Mouse (Mus musculus) neutrophil, adult 5-6 weeks (primary cell): ENCODE results near the gene Akr1c13. TPM values are rescaled to one million over a fixed set of nuclear protein-coding genes. Genes with fewer than 3 reads are reported as not detected.
A peak's percentile ranks its signal among the peaks of the same experiment; 100 is the strongest.
"Not testable (repeated sequence)": the region's sequence is repeated elsewhere in the genome, so short reads cannot be mapped to it uniquely, and the experiment has no call there.

Experiments used
- ATAC-seq: fragments of 151-379, 151-347 bp; 2 replicates; pipeline ENCODE4 v1.8.0; 2017; ENCODE audit warnings: mild to moderate bottlenecking, moderate TSS enrichment; ENCODE audit not compliant: insufficient number of reproducible peaks, poor library complexity, low FRiP score, severe bottlenecking; ENCODE audit errors: extremely low read depth
- total RNA-seq: library from RNA; stranded (forward); fragments of 200-1000 nt; gene quantifications from 2 replicates; pipeline ENCODE4 v1.2.3, GENCODE M21; 2017

Gene Akr1c13
- total RNA-seq = 0.93 and 1.8 TPM in 2 replicates

GRCm38 (mm10) chr13:4190904-4191303 is at the start of gene Akr1c13:
TSS of gene Akr1c13 (plus strand) at chr13:4191150.
- ATAC-seq = peak; percentile 26; the same call in 1 of the 2 replicates

GRCm38 (mm10) chr13:4144261-4144660 is 46.7 kb upstream of the Akr1c13 start:
- ATAC-seq = no peak

GRCm38 (mm10) chr13:4150518-4150917 is 40.4 kb upstream of the Akr1c13 start, which contains the start of gene Akr1c18:
TSS of gene Akr1c18 (minus strand) at chr13:4150654.
- ATAC-seq = no peak

GRCm38 (mm10) chr13:4152908-4153307 is 38.0 kb upstream of the Akr1c13 start:
- ATAC-seq = no peak

GRCm38 (mm10) chr13:4153593-4153992 is 37.4 kb upstream of the Akr1c13 start:
- no peak for ATAC-seq

- ATAC-seq = no peak
Measured at GRCm38 (mm10) chr13:4155286-4155685, 35.7 kb upstream of the Akr1c13 start.

GRCm38 (mm10) chr13:4168006-4168405 is 22.9 kb upstream of the Akr1c13 start:
- ATAC-seq = no peak

GRCm38 (mm10) chr13:4172978-4173377 is 18.0 kb upstream of the Akr1c13 start:
- no peak for ATAC-seq

GRCm38 (mm10) chr13:4181321-4181720 is 9.6 kb upstream of the Akr1c13 start:
- ATAC-seq = not testable (repeated sequence)

GRCm38 (mm10) chr13:4183116-4183515 is 7.8 kb upstream of the Akr1c13 start:
- ATAC-seq = no peak

- ATAC-seq = not testable (repeated sequence)
Measured at GRCm38 (mm10) chr13:4186641-4187411, 4.1 kb upstream of the Akr1c13 start.

GRCm38 (mm10) chr13:4188174-4188573 is 2.8 kb upstream of the Akr1c13 start:
- ATAC-seq = no peak

- ATAC-seq = no peak
Measured at GRCm38 (mm10) chr13:4192511-4192910, 1.6 kb downstream of the Akr1c13 start.

- no peak for ATAC-seq
Measured at GRCm38 (mm10) chr13:4206147-4206903, 15.4 kb downstream of the Akr1c13 start.

- ATAC-seq = no peak
Measured at GRCm38 (mm10) chr13:4211560-4212299, 20.8 kb downstream of the Akr1c13 start.

GRCm38 (mm10) chr13:4212309-4212708 is 21.4 kb downstream of the Akr1c13 start:
- no peak for ATAC-seq

GRCm38 (mm10) chr13:4215496-4215895 is 24.5 kb downstream of the Akr1c13 start:
- ATAC-seq = not testable (repeated sequence)

- ATAC-seq = no peak
Measured at GRCm38 (mm10) chr13:4228441-4228840, 37.5 kb downstream of the Akr1c13 start, which contains the start of gene Akr1c19. TSS of gene Akr1c19 (plus strand) at chr13:4228700.
